Comparison of ENCODE assay signal across 8 mouse cellular contexts in genomic region chr3:9402836-9403235, GRCm38 (mm10).
A peak's percentile ranks its signal among the peaks of the same experiment; 100 is the strongest.
DNase-seq lines count a peak whose midpoint lies in the region; ATAC-seq and TF ChIP-seq lines count a peak whose summit lies in the region.

No protein-coding gene starts in this region.

- no peak overlapping the region for H3K4me2 ChIP-seq in midbrain, embryonic 13.5 days (replicated peaks)
- no peak overlapping the region for H3K4me2 ChIP-seq in midbrain, embryonic 11.5 days
- H3K4me2 ChIP-seq in intestine, embryonic 15.5 days (replicated peaks), result no peak overlapping the region

- DNase-seq in adrenal gland, adult (ENCODE audit: inconsistent age in 2 of 2, low spot score in 1 of 2), result peak; percentile 50 to 75
- DNase-seq in adrenal gland, postnatal 25 days, result no peak
- no peak for DNase-seq in midbrain, embryonic 11.5 days (ENCODE audit: low spot score, missing footprints)
- peak; percentile 64 for DNase-seq in kidney, postnatal 14 days
- DNase-seq in gastrocnemius, adult 2 months, result no peak

- H3K36me3 ChIP-seq in midbrain, embryonic 13.5 days, result no peaks in the 10 kb centered on the region
- no peaks in the 10 kb centered on the region for H3K36me3 ChIP-seq in midbrain, embryonic 11.5 days (ENCODE audit: control insufficient read depth, insufficient read depth, low read length)
- H3K36me3 ChIP-seq in intestine, embryonic 15.5 days, result no peaks in the 10 kb centered on the region

- peak overlapping the region; percentile 48; the same call in 1 of the 2 replicates for H3K27ac ChIP-seq in midbrain, embryonic 13.5 days
- no peak overlapping the region for H3K27ac ChIP-seq in midbrain, embryonic 11.5 days (ENCODE audit: low read depth, low read length)
- no peak overlapping the region for H3K27ac ChIP-seq in gastrocnemius, adult 2 months
- no peak overlapping the region for H3K27ac ChIP-seq in intestine, embryonic 15.5 days

- intact Hi-C loops in gastrocnemius, adult 2 months (cut with DNase I), result loop anchor here (5.0 kb wide), 2 partner anchors 189 to 209 kb away; partner anchors contain the start of gene Zfp704

- H3K9me3 ChIP-seq in midbrain, embryonic 13.5 days, result no peaks in the 10 kb centered on the region
- H3K9me3 ChIP-seq in midbrain, embryonic 11.5 days (ENCODE audit: control insufficient read depth, low read length), result no peaks in the 10 kb centered on the region
- no peaks in the 10 kb centered on the region for H3K9me3 ChIP-seq in intestine, embryonic 15.5 days

- TF ChIP-seq CTCF in gastrocnemius, adult 2 months (IDR thresholded peaks at IDR 0.05), result no peak

- no peak overlapping the region for H3K9ac ChIP-seq in midbrain, embryonic 13.5 days (replicated peaks)
- no peak overlapping the region for H3K9ac ChIP-seq in midbrain, embryonic 11.5 days (ENCODE audit: low read length)
- no peak overlapping the region for H3K9ac ChIP-seq in intestine, embryonic 15.5 days

- 44% methylated on average over 5 of the region's 5 CpGs for WGBS in midbrain, embryonic 13.5 days
- WGBS in midbrain, embryonic 11.5 days, result 60% methylated on average over 5 of the region's 5 CpGs
- 44% methylated on average over 5 of the region's 5 CpGs for WGBS in intestine, embryonic 15.5 days

- no peaks in the 10 kb centered on the region for H3K27me3 ChIP-seq in midbrain, embryonic 13.5 days
- H3K27me3 ChIP-seq in midbrain, embryonic 11.5 days (ENCODE audit: control insufficient read depth, insufficient read depth, low read length), result no peaks in the 10 kb centered on the region
- no peaks in the 10 kb centered on the region for H3K27me3 ChIP-seq in intestine, embryonic 15.5 days (replicated peaks)

- H3K4me1 ChIP-seq in midbrain, embryonic 13.5 days (replicated peaks), result peaks cover 27% of the 10 kb centered on the region
- peaks cover 6% of the 10 kb centered on the region for H3K4me1 ChIP-seq in midbrain, embryonic 11.5 days (ENCODE audit: control insufficient read depth, insufficient read depth, low read length)
- H3K4me1 ChIP-seq in intestine, embryonic 15.5 days (replicated peaks), result peaks cover 7% of the 10 kb centered on the region

- no peak overlapping the region for H3K4me3 ChIP-seq in midbrain, embryonic 13.5 days (replicated peaks)
- no peak overlapping the region for H3K4me3 ChIP-seq in midbrain, embryonic 11.5 days (ENCODE audit: low read depth, low read length)
- H3K4me3 ChIP-seq in gastrocnemius, adult 2 months, result no peak overlapping the region
- no peak overlapping the region for H3K4me3 ChIP-seq in intestine, embryonic 15.5 days (replicated peaks)

- ATAC-seq in midbrain, embryonic 13.5 days, result 0 out of 2 replicates have a peak, but pooled peaks have one; percentile 19
- no peak for ATAC-seq in midbrain, embryonic 11.5 days (ENCODE audit: low FRiP score)
- ATAC-seq in megakaryocyte-erythroid progenitor cell, adult 5-6 weeks (replicated peaks; ENCODE audit: low FRiP score, low TSS enrichment, poor library complexity, severe bottlenecking), result peak; percentile 45
- no peak for ATAC-seq in intestine, embryonic 15.5 days

Comparison
In these comparisons a context has a peak if more than half of its experiments do, and no peak if none do; other contexts are left out.
1. DNase-seq: peak in adrenal gland, adult (2 of 2) and kidney, postnatal 14 days (single experiment); none in adrenal gland, postnatal 25 days (single experiment), midbrain, embryonic 11.5 days (single experiment) and gastrocnemius, adult 2 months (single experiment).
2. ATAC-seq: peak in midbrain, embryonic 13.5 days (single experiment) and megakaryocyte-erythroid progenitor cell, adult 5-6 weeks (single experiment); none in midbrain, embryonic 11.5 days (single experiment) and intestine, embryonic 15.5 days (single experiment).